Mouse (Mus musculus) erythroblast, embryonic 14.5 days (primary cell): ENCODE data around the gene Tmem198b. TPM values are rescaled to one million over a fixed set of nuclear protein-coding genes. Genes with fewer than 3 reads are reported as not detected.

Experiments used
- H3K27me3 ChIP-seq: 2 replicates; pipeline ENCODE4 v1.6.1; 2012; ENCODE audit warnings: inconsistent platforms; ENCODE audit not compliant: control insufficient read depth
- H3K36me3 ChIP-seq: 2 replicates; pipeline ENCODE4 v1.6.1; 2012; ENCODE audit warnings: mild to moderate bottlenecking, inconsistent platforms; ENCODE audit not compliant: control insufficient read depth
- H3K4me1 ChIP-seq: 2 replicates; pipeline ENCODE4 v1.6.1; 2012; ENCODE audit warnings: inconsistent platforms; ENCODE audit not compliant: control insufficient read depth
- H3K4me3 ChIP-seq: replicated peaks from 2 replicates; pipeline ENCODE3; 2012; ENCODE audit warnings: moderate library complexity, mild to moderate bottlenecking, inconsistent platforms
- H3K9me3 ChIP-seq: 2 replicates; pipeline ENCODE4 v1.6.1; 2012; ENCODE audit warnings: low read length, inconsistent platforms, mixed read lengths; ENCODE audit not compliant: control insufficient read depth
- GATA1 ChIP-seq: IDR thresholded peaks from 2 replicates; pipeline ENCODE4 v1.6.1; 2012; ENCODE audit warnings: low read length, inconsistent platforms, mixed read lengths
- TAL1 ChIP-seq: IDR thresholded peaks from 3 replicates; pipeline ENCODE4 v1.6.1; 2012; ENCODE audit warnings: low read length, inconsistent platforms, mixed read lengths
- polyA plus RNA-seq: library from polyadenylated mRNA; stranded (reverse); fragments of >175 nt; gene quantifications from 2 replicates; pipeline ENCODE4 v1.2.3, GENCODE M21; 2012

Gene Tmem198b
- polyA plus RNA-seq, 1 experiment = 0.09 TPM

DNA sequence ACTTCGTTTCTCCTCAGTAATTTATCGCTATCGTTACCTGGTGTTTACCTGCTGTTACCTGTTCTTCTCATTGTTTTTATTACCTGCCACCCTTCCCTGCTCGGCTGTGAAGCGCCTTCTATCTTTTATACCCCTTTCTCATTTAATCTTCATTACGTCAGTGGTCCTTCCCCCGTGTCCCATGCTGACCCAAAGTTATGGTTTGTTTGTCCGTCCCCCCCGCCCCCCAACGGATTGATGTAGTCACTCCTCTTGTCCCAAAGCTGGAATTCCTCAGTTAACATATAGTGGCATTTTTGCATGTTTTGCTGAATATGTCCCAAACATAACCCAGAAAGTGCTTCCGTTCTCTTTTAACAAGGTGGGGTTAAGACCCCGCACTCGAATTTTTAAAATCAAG, 18.0 kb upstream of the Tmem198b start:
- H3K27me3 ChIP-seq = no peaks in the 10 kb centered on the region
- TF ChIP-seq TAL1 (no peak), GATA1 (no peak)
- peaks cover 32% of the 10 kb centered on the region for H3K4me1 ChIP-seq
- H3K9me3 ChIP-seq = no peaks in the 10 kb centered on the region
- peak overlapping the region; percentile 99 for H3K4me3 ChIP-seq
- peaks cover 63% of the 10 kb centered on the region for H3K36me3 ChIP-seq

- no peaks in the 10 kb centered on the region for H3K9me3 ChIP-seq
- H3K36me3 ChIP-seq = peaks cover 64% of the 10 kb centered on the region
- TF ChIP-seq TAL1 (no peak), GATA1 (no peak)
- H3K4me3 ChIP-seq = peak within 1 kb of the TSS; percentile 99
- H3K27me3 ChIP-seq = no peaks in the 10 kb centered on the region
- peaks cover 32% of the 10 kb centered on the region for H3K4me1 ChIP-seq
Measured at GRCm38 (mm10) chr10:128821358-128822056, 17.3 kb upstream of the Tmem198b start, which contains the start of gene Ormdl2. Gene Ormdl2 (minus strand): TSS chr10:128821645.

- peak overlapping the region; percentile 99 for H3K4me3 ChIP-seq
Measured at GRCm38 (mm10) chr10:128820217-128820616, 16.0 kb upstream of the Tmem198b start.

GRCm38 (mm10) chr10:128817033-128817432, 12.9 kb upstream of the Tmem198b start, which contains the start of gene Sarnp:
Gene Sarnp (plus strand): TSS chr10:128817333.
- Histone ChIP-seq H3K36me3 (peaks cover 75% of the 10 kb centered on the region), H3K4me1 (peaks cover 16% of the 10 kb centered on the region), H3K9me3 (no peaks in the 10 kb centered on the region), H3K27me3 (no peaks in the 10 kb centered on the region), H3K4me3 (no peak within 1 kb of the TSS)
- TF ChIP-seq GATA1 (no peak), TAL1 (no peak)

More at GRCm38 (mm10) chr10:128820217-128820616, 16.0 kb upstream of the Tmem198b start:
- Histone ChIP-seq H3K9me3 (no peaks in the 10 kb centered on the region), H3K4me1 (peaks cover 32% of the 10 kb centered on the region), H3K36me3 (peaks cover 65% of the 10 kb centered on the region), H3K27me3 (no peaks in the 10 kb centered on the region)
- TF ChIP-seq GATA1 (no peak), TAL1 (no peak)

GRCm38 (mm10) chr10:128807018-128807417, 2.8 kb upstream of the Tmem198b start:
- Histone ChIP-seq H3K27me3 (peaks cover 22% of the 10 kb centered on the region), H3K9me3 (no peaks in the 10 kb centered on the region), H3K4me3 (peak overlapping the region; percentile 91), H3K4me1 (peaks cover 49% of the 10 kb centered on the region), H3K36me3 (peaks cover 38% of the 10 kb centered on the region)
- TF ChIP-seq TAL1 (no peak), GATA1 (no peak)

DNA sequence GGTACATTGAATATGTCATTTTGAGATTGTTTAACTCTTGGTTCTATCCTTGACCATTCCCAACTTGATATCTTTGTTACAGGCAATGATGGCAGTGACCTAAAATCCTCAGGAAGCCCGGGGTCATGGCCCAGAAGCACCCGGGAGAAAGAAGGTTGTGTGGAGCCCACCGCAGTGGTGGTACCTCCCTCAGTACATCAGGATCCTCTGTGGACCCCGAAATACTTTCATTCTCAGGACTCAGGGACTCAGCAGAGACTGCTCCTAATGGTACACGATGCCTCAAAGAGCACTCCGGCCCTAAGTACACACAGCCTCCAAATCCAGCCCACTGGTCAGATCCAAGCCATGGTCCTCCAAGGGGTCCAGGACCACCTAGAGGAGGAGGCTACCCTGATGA, 1.9 kb upstream of the Tmem198b start:
- H3K36me3 ChIP-seq = peaks cover 38% of the 10 kb centered on the region
- no peaks in the 10 kb centered on the region for H3K9me3 ChIP-seq
- H3K4me3 ChIP-seq = peak overlapping the region; percentile 91
- TF ChIP-seq TAL1 = no peak
- TF ChIP-seq GATA1 = no peak
- peaks cover 49% of the 10 kb centered on the region for H3K4me1 ChIP-seq
- peaks cover 24% of the 10 kb centered on the region for H3K27me3 ChIP-seq

DNA sequence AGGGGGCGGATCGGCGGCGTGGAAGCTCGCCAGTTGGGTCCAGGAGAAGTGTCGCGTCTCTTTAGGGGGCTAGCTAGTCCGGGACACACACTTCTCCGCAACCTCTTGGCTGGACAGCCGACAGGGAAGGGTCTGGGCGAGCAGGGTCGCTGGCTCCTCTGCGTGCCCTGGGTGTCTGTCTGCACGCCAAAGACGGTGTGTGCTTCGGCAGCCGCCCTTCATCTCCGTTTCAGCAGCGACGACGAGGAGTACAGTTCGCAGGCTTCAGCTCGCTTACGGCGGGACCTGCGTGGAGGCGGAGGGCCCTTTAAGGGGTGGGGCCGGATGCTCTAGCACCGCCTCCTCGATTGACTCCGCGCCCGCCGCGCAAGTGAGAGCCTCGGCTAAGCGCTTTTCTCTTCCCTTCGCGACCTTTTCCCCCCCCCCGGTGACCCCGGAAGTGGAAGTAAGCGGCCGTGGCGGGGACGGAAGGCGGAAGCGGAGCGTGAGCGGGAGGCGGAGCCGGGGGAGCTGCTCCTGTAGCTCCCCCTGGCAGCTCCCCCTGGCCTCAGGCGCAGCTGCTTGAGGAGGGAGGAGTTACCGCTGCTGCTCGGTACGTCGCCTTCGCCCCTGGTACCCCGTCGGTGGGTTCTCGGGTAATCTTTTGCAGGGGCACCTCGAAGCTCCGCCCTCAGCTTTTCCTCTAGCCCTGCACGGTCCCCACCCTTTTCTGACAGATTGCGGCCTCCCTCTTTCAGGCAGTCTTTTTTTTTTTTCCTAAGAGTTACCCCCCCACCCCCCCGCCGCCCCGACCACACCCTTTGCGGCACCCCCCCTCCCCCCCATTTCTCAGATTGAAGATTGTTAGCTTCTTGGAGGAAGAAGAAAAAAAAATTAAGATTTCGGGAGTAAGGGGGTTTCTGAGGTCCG, 1.2 kb upstream of the Tmem198b start:
- Histone ChIP-seq H3K4me3 (peak overlapping the region; percentile 91), H3K9me3 (no peaks in the 10 kb centered on the region), H3K4me1 (peaks cover 49% of the 10 kb centered on the region), H3K36me3 (peaks cover 39% of the 10 kb centered on the region), H3K27me3 (peaks cover 24% of the 10 kb centered on the region)
- TF ChIP-seq GATA1 (no peak), TAL1 (no peak)

GRCm38 (mm10) chr10:128803771-128804270, 349 bp downstream of the Tmem198b start, which contains the start of gene Dnajc14:
Gene Dnajc14 (plus strand): TSS chr10:128804062.
- TF ChIP-seq GATA1 (no peak), TAL1 (no peak)
- H3K4me1 ChIP-seq = peaks cover 45% of the 10 kb centered on the region

More at GRCm38 (mm10) chr10:128803771-128804270, 349 bp downstream of the Tmem198b start, which contains the start of gene Dnajc14:
- H3K9me3 ChIP-seq = no peaks in the 10 kb centered on the region
- peaks cover 31% of the 10 kb centered on the region for H3K36me3 ChIP-seq
- H3K27me3 ChIP-seq = peaks cover 24% of the 10 kb centered on the region
- peak within 1 kb of the TSS; percentile 91 for H3K4me3 ChIP-seq
